Mouse (Mus musculus) myocyte (in vitro differentiated cells): ENCODE measurements around the gene Ddx60.

ENCODE experiments used
- CEBPB ChIP-seq: IDR thresholded peaks from 2 replicates; pipeline ENCODE4 v1.6.1; 2011; ENCODE audit warnings: mild to moderate bottlenecking, moderate library complexity; ENCODE audit not compliant: poor library complexity, insufficient read depth, severe bottlenecking
- E2F4 ChIP-seq: IDR thresholded peaks from one replicate; pipeline ENCODE4 v1.6.1; 2011; ENCODE audit warnings: mild to moderate bottlenecking, control low read depth, moderate library complexity; ENCODE audit not compliant: insufficient read depth
- MAX ChIP-seq: IDR thresholded peaks from one replicate; pipeline ENCODE4 v1.6.1; 2011; ENCODE audit warnings: low read depth, mild to moderate bottlenecking, control low read depth
- MYOD1 ChIP-seq, 3 experiments: IDR thresholded peaks; one replicate each; pipeline ENCODE4 v1.6.1; 2011; ENCODE audit warnings: control low read depth in 2 of 3, low read depth in 2 of 3, mild to moderate bottlenecking in 2 of 3, moderate library complexity in 1 of 3; ENCODE audit not compliant: insufficient read length in 2 of 3, control insufficient read depth in 1 of 3
- MYOG ChIP-seq, 3 experiments: IDR thresholded peaks; one replicate each; pipeline ENCODE4 v1.6.1; 2011; ENCODE audit warnings: control low read depth in 2 of 3, low read depth in 2 of 3, mild to moderate bottlenecking in 2 of 3; ENCODE audit not compliant: insufficient read length in 2 of 3, control insufficient read depth in 1 of 3, insufficient read depth in 1 of 3
- POLR2A ChIP-seq: IDR thresholded peaks from one replicate; pipeline ENCODE4 v1.6.1; 2011; ENCODE audit warnings: low read depth, mild to moderate bottlenecking, control low read depth, moderate library complexity; ENCODE audit not compliant: insufficient read length
- POLR2AphosphoS2 ChIP-seq: IDR thresholded peaks from one replicate; pipeline ENCODE4 v1.6.1; 2011; ENCODE audit warnings: low read depth, control low read depth; ENCODE audit not compliant: insufficient read length
- REST ChIP-seq: IDR thresholded peaks from one replicate; pipeline ENCODE4 v1.6.1; 2011; ENCODE audit warnings: mild to moderate bottlenecking, control low read depth, moderate library complexity; ENCODE audit not compliant: insufficient read depth, insufficient read length
- TCF12 ChIP-seq: IDR thresholded peaks from one replicate; pipeline ENCODE4 v1.6.1; 2011; ENCODE audit warnings: mild to moderate bottlenecking, control low read depth; ENCODE audit not compliant: poor library complexity, insufficient read depth, severe bottlenecking
- USF1 ChIP-seq: IDR thresholded peaks from one replicate; pipeline ENCODE4 v1.6.1; 2011; ENCODE audit warnings: low read depth, mild to moderate bottlenecking, control low read depth, moderate library complexity

DNA sequence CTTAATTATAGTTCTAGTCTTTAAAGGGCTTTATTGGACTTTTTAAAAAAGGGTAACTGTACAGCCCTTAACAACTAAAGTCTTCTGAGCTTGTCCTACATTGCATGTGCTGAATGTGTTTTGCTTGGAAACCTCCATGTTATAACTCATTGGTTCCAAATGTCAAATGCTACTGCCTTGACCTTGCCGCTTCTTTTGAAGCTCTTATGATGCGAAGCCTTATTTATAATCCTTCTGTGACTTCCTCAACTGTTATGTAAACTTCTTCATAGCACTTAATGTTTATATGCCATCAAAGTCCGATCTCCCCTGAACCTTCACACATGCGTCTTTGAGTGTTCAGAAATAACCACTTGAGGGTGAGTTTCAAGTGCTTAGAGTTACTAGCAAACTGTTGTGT lies 57.1 kb downstream of the Ddx60 start:
- TF ChIP-seq MAX, result no peak
- no peak for TF ChIP-seq POLR2A
- TF ChIP-seq POLR2AphosphoS2, result no peak
- TF ChIP-seq MYOG (IDR thresholded peaks at IDR 0.05; ENCODE audit: control insufficient read depth in 1 of 3, insufficient read depth in 1 of 3, insufficient read length in 2 of 3, low read depth in 2 of 3), result no peak
- TF ChIP-seq E2F4, result no peak
- no peak for TF ChIP-seq TCF12
- TF ChIP-seq REST, result no peak
- TF ChIP-seq USF1, result no peak
- TF ChIP-seq MYOD1 (IDR thresholded peaks at IDR 0.05; ENCODE audit: control insufficient read depth in 1 of 3, insufficient read length in 2 of 3, low read depth in 2 of 3), result no peak
- TF ChIP-seq CEBPB, result no peak
